Mouse (Mus musculus): ENCODE data around the gene Tfcp2.

- TF ChIP-seq CTCF (IDR thresholded peaks at IDR 0.05; ENCODE audit: low read depth, low read length) (no peak), POLR2A (IDR thresholded peaks at IDR 0.05; ENCODE audit: extremely low read depth, insufficient read depth, low read length) (no peak)
Measured at GRCm38 (mm10) chr15:100456356-100456991, 95.3 kb downstream of the Tfcp2 start.

Measured in liver, adult 2 months (tissue).